Comparison of ENCODE assay signal across 18 mouse cellular contexts in the genomic region with DNA sequence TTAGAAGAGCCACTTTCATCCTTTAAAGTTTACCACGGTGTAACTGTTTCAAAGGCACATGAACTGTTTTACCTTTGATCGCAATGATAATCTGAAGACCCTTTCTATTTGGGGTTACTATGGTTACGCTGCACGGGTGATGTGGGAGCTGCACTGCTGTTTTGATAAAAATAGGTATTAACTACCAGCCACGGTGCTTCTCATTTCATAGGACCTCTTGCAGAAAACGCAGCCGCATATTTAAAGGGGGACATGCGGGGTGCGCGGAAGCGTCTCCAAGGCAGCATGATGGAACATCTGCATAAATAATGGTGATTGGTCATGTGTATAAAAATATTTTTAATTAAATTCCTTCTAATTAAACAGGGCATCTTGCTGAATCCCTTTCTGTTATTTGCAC.
A peak's percentile ranks its signal among the peaks of the same experiment; 100 is the strongest.
DNase-seq lines count a peak whose midpoint lies in the region; ATAC-seq and TF ChIP-seq lines count a peak whose summit lies in the region.
"Had no signal": no experiment of that assay in that cellular context is flagged by ENCODE, and none has a peak within 500 bp of the region (broad histone marks: within the 10 kb centered on the region; RNA-seq: fewer than 3 reads in every experiment).

No protein-coding gene starts in this region.

- H3K9ac ChIP-seq in neural tube, embryonic 11.5 days (ENCODE audit: low read length), result no peak overlapping the region
- H3K9ac ChIP-seq in forebrain, embryonic 14.5 days (ENCODE audit: low read length), result no peak overlapping the region
- no peak overlapping the region for H3K9ac ChIP-seq in neural tube, embryonic 14.5 days (replicated peaks; ENCODE audit: low read depth, low read length)
- H3K9ac ChIP-seq: heart, embryonic 15.5 days; intestine, embryonic 15.5 days; liver, embryonic 13.5 days; stomach, embryonic 15.5 days had no signal

- no peak for TF ChIP-seq CTCF in layer of hippocampus, adult 2 months (conservative IDR thresholded peaks at IDR 0.05)
- TF ChIP-seq CTCF in cerebellum, adult 2 months (IDR thresholded peaks at IDR 0.05; ENCODE audit: borderline replicate concordance, insufficient read depth, low read depth, low read length), result no peak

- no peaks in the 10 kb centered on the region for H3K36me3 ChIP-seq in neural tube, embryonic 11.5 days (ENCODE audit: control insufficient read depth, insufficient read depth, low read length)
- H3K36me3 ChIP-seq in forebrain, embryonic 14.5 days (ENCODE audit: control insufficient read depth, insufficient read depth, low read length), result no peaks in the 10 kb centered on the region
- no peaks in the 10 kb centered on the region for H3K36me3 ChIP-seq in neural tube, embryonic 14.5 days (ENCODE audit: control insufficient read depth, insufficient read depth, low read length)
- H3K36me3 ChIP-seq: heart, embryonic 15.5 days; intestine, embryonic 15.5 days; liver, embryonic 13.5 days; stomach, embryonic 15.5 days had no signal

- no peaks in the 10 kb centered on the region for H3K27me3 ChIP-seq in neural tube, embryonic 11.5 days (ENCODE audit: control insufficient read depth, insufficient read depth, low read length)
- H3K27me3 ChIP-seq in forebrain, embryonic 14.5 days (replicated peaks; ENCODE audit: control insufficient read depth, insufficient read depth, low read length), result no peaks in the 10 kb centered on the region
- no peaks in the 10 kb centered on the region for H3K27me3 ChIP-seq in neural tube, embryonic 14.5 days (ENCODE audit: control insufficient read depth, insufficient read depth, low read length)
- no peaks in the 10 kb centered on the region for H3K27me3 ChIP-seq in cerebellum, adult 2 months (ENCODE audit: control insufficient read depth, insufficient read depth, low read length)
- H3K27me3 ChIP-seq: heart, embryonic 15.5 days; intestine, embryonic 15.5 days; liver, embryonic 13.5 days; stomach, embryonic 15.5 days had no signal

- 78% methylated on average over 11 of the region's 11 CpGs for WGBS in neural tube, embryonic 11.5 days
- WGBS in forebrain, embryonic 14.5 days, result 21% methylated on average over 11 of the region's 11 CpGs
- WGBS in neural tube, embryonic 14.5 days, result 45% methylated on average over 11 of the region's 11 CpGs
- 52% methylated on average over 11 of the region's 11 CpGs for WGBS in cerebellum, adult 2 months

- ATAC-seq in neural tube, embryonic 11.5 days (ENCODE audit: insufficient read depth, low FRiP score, low TSS enrichment), result peak; percentile 21; the same call in 1 of the 2 replicates
- peak; percentile 64 for ATAC-seq in forebrain, embryonic 14.5 days
- peak; percentile 22; the same call in 1 of the 2 replicates for ATAC-seq in neural tube, embryonic 14.5 days (ENCODE audit: low read depth)
- ATAC-seq: intestine, embryonic 15.5 days had no signal

- no peak overlapping the region for H3K4me2 ChIP-seq in neural tube, embryonic 11.5 days (ENCODE audit: low read depth)
- peak overlapping the region; percentile 30 for H3K4me2 ChIP-seq in forebrain, embryonic 14.5 days (ENCODE audit: low read length)
- peak overlapping the region; percentile 18; the same call in 1 of the 2 replicates for H3K4me2 ChIP-seq in neural tube, embryonic 14.5 days (ENCODE audit: low read depth, low read length)
- H3K4me2 ChIP-seq: heart, embryonic 15.5 days; intestine, embryonic 15.5 days; liver, embryonic 13.5 days; stomach, embryonic 15.5 days had no signal

- no peak overlapping the region for H3K27ac ChIP-seq in neural tube, embryonic 11.5 days (ENCODE audit: low read depth, low read length)
- no peak overlapping the region for H3K27ac ChIP-seq in forebrain, embryonic 14.5 days (ENCODE audit: low read depth, low read length)
- peak overlapping the region; percentile 69 for H3K27ac ChIP-seq in layer of hippocampus, adult 2 months
- H3K27ac ChIP-seq in neural tube, embryonic 14.5 days (ENCODE audit: low read depth, low read length), result no peak overlapping the region
- no peak overlapping the region for H3K27ac ChIP-seq in cerebellum, adult 2 months (ENCODE audit: insufficient read depth, low read length)
- H3K27ac ChIP-seq: heart, embryonic 15.5 days; intestine, embryonic 15.5 days; liver, embryonic 13.5 days; stomach, embryonic 15.5 days had no signal

- no peak overlapping the region for H3K4me3 ChIP-seq in neural tube, embryonic 11.5 days (ENCODE audit: low read depth, low read length)
- no peak overlapping the region; the same call in 1 of the 2 replicates for H3K4me3 ChIP-seq in forebrain, embryonic 14.5 days (ENCODE audit: low read depth, low read length)
- H3K4me3 ChIP-seq in layer of hippocampus, adult 2 months, result peak overlapping the region; percentile 36
- H3K4me3 ChIP-seq in neural tube, embryonic 14.5 days (ENCODE audit: low read depth, low read length), result no peak overlapping the region
- no peak overlapping the region for H3K4me3 ChIP-seq in cerebellum, adult 2 months (replicated peaks; ENCODE audit: insufficient read depth, low read depth, low read length)
- H3K4me3 ChIP-seq: erythroblast, embryonic 14.5 days; heart, embryonic 15.5 days; intestine, embryonic 15.5 days; liver, embryonic 13.5 days; myocyte; stomach, embryonic 15.5 days had no signal

- no peak for TF ChIP-seq POLR2A in cerebellum, adult 2 months (IDR thresholded peaks at IDR 0.05; ENCODE audit: borderline replicate concordance, insufficient read depth, low read length)

- H3K4me1 ChIP-seq in neural tube, embryonic 11.5 days (ENCODE audit: control insufficient read depth, insufficient read depth, low read length), result no peaks in the 10 kb centered on the region
- peaks cover 13% of the 10 kb centered on the region for H3K4me1 ChIP-seq in forebrain, embryonic 14.5 days (ENCODE audit: control insufficient read depth, insufficient read depth, low read length)
- H3K4me1 ChIP-seq in neural tube, embryonic 14.5 days (ENCODE audit: control insufficient read depth, insufficient read depth, low read length), result no peaks in the 10 kb centered on the region
- no peaks in the 10 kb centered on the region for H3K4me1 ChIP-seq in cerebellum, adult 2 months (ENCODE audit: control insufficient read depth, insufficient read depth, low read length)
- H3K4me1 ChIP-seq: heart, embryonic 15.5 days; intestine, embryonic 15.5 days; stomach, embryonic 15.5 days had no signal

- no peaks in the 10 kb centered on the region for H3K9me3 ChIP-seq in neural tube, embryonic 11.5 days (ENCODE audit: control insufficient read depth, low read length)
- no peaks in the 10 kb centered on the region for H3K9me3 ChIP-seq in forebrain, embryonic 14.5 days (replicated peaks; ENCODE audit: control insufficient read depth, low read length)
- no peaks in the 10 kb centered on the region for H3K9me3 ChIP-seq in neural tube, embryonic 14.5 days (ENCODE audit: control insufficient read depth, low read length)
- H3K9me3 ChIP-seq: heart, embryonic 15.5 days; intestine, embryonic 15.5 days; liver, embryonic 13.5 days; stomach, embryonic 15.5 days had no signal

- no peak for DNase-seq in neural tube, embryonic 11.5 days (ENCODE audit: low spot score)
- no peak for DNase-seq in neural tube, embryonic 10.5 days (ENCODE audit: extremely low spot score, low spot score)
- DNase-seq in forebrain, embryonic 14.5 days (ENCODE audit: low spot score), result peak; percentile 55
- DNase-seq in layer of hippocampus, adult 2 months (ENCODE audit: low spot score in 2 of 2), result peak in 1 of 2 experiments; percentile 25
- no peak for DNase-seq in embryo, embryonic 9.5 days (ENCODE audit: extremely low spot score)
- DNase-seq in cerebellum, adult 2 months, result no peak
- no peak for DNase-seq in embryo, embryonic 10.5 days (ENCODE audit: low spot score)
- DNase-seq: adrenal gland, postnatal 25 days; cerebellum, adult 18-20 months; embryo, embryonic 11 days; kidney, postnatal 25 days; liver, embryonic 13.5 days had no signal
